ENCODE assay signal across 8 mouse cellular contexts in the genomic region with DNA sequence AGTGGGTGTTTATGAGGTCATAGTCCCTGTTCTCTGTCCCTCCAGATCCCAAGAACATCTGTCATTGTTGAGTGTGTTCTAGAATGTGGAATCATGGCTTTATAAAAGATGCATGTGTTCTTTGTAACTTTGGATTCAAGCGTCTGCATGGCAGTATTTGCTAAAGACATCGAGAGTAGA. TPM values are rescaled to one million over a fixed set of nuclear protein-coding genes. Genes with fewer than 3 reads are reported as not detected.
A peak's percentile ranks its signal among the peaks of the same experiment; 100 is the strongest.
DNase-seq lines count a peak whose midpoint lies in the region; ATAC-seq lines count a peak whose summit lies in the region.

A gene (plus strand): TSS at position 81 of the 180 bp plus-strand sequence.

- no peaks in the 10 kb centered on the region for H3K27me3 ChIP-seq in kidney, embryonic 14.5 days (ENCODE audit: control insufficient read depth, insufficient read depth, low read length)
- H3K27me3 ChIP-seq in embryonic facial prominence, embryonic 11.5 days (ENCODE audit: control insufficient read depth, insufficient read depth, low read length), result no peaks in the 10 kb centered on the region
- H3K27me3 ChIP-seq in hindbrain, embryonic 11.5 days (ENCODE audit: control insufficient read depth, insufficient read depth, low read length), result no peaks in the 10 kb centered on the region
- H3K27me3 ChIP-seq in midbrain, embryonic 13.5 days, result no peaks in the 10 kb centered on the region

- H3K4me3 ChIP-seq in kidney, embryonic 14.5 days (ENCODE audit: low read length), result peak within 1 kb of the TSS; percentile 55
- peak within 1 kb of the TSS; percentile 76 for H3K4me3 ChIP-seq in embryonic facial prominence, embryonic 11.5 days (ENCODE audit: low read depth, low read length)
- H3K4me3 ChIP-seq in hindbrain, embryonic 11.5 days (ENCODE audit: low read depth, low read length), result peak within 1 kb of the TSS; percentile 66
- peak within 1 kb of the TSS; percentile 83 for H3K4me3 ChIP-seq in midbrain, embryonic 13.5 days (replicated peaks)

- peak within 1 kb of the TSS; percentile 40 for H3K4me2 ChIP-seq in kidney, embryonic 14.5 days (replicated peaks; ENCODE audit: low read depth, low read length)
- H3K4me2 ChIP-seq in embryonic facial prominence, embryonic 11.5 days (ENCODE audit: low read depth, low read length), result peak within 1 kb of the TSS; percentile 64
- H3K4me2 ChIP-seq in hindbrain, embryonic 11.5 days (replicated peaks; ENCODE audit: low read depth, low read length), result peak within 1 kb of the TSS; percentile 51
- peak within 1 kb of the TSS; percentile 86 for H3K4me2 ChIP-seq in midbrain, embryonic 13.5 days (replicated peaks)

- H3K36me3 ChIP-seq in kidney, embryonic 14.5 days (ENCODE audit: control insufficient read depth, insufficient read depth, low read length), result peaks cover 14% of the 10 kb centered on the region; the same call in 1 of the 2 replicates
- H3K36me3 ChIP-seq in embryonic facial prominence, embryonic 11.5 days (replicated peaks; ENCODE audit: control insufficient read depth, insufficient read depth, low read depth, low read length), result no peaks in the 10 kb centered on the region
- no peaks in the 10 kb centered on the region for H3K36me3 ChIP-seq in hindbrain, embryonic 11.5 days (ENCODE audit: control insufficient read depth, insufficient read depth, low read length)
- peaks cover 3% of the 10 kb centered on the region; the same call in 1 of the 2 replicates for H3K36me3 ChIP-seq in midbrain, embryonic 13.5 days

- WGBS in kidney, embryonic 14.5 days, result 43% methylated on average over 2 of the region's 2 CpGs
- WGBS in embryonic facial prominence, embryonic 11.5 days, result 49% methylated on average over 2 of the region's 2 CpGs
- WGBS in hindbrain, embryonic 11.5 days, result 55% methylated on average over 2 of the region's 2 CpGs
- 51% methylated on average over 2 of the region's 2 CpGs for WGBS in midbrain, embryonic 13.5 days

- intact Hi-C loops in left cerebral cortex, postnatal 25 days (cut with DNase I), result no loop called here

- H3K4me1 ChIP-seq in kidney, embryonic 14.5 days (ENCODE audit: control insufficient read depth, insufficient read depth, low read length), result peaks cover 12% of the 10 kb centered on the region
- H3K4me1 ChIP-seq in embryonic facial prominence, embryonic 11.5 days (ENCODE audit: control insufficient read depth, insufficient read depth, low read length), result no peaks in the 10 kb centered on the region
- no peaks in the 10 kb centered on the region for H3K4me1 ChIP-seq in hindbrain, embryonic 11.5 days (replicated peaks; ENCODE audit: control insufficient read depth, insufficient read depth, low read length)
- peaks cover 22% of the 10 kb centered on the region for H3K4me1 ChIP-seq in midbrain, embryonic 13.5 days (replicated peaks)

- peak within 1 kb of the TSS; percentile 54 for H3K9ac ChIP-seq in kidney, embryonic 14.5 days (ENCODE audit: low read depth, low read length)
- H3K9ac ChIP-seq in embryonic facial prominence, embryonic 11.5 days (replicated peaks; ENCODE audit: low read length), result peak within 1 kb of the TSS; percentile 66
- peak within 1 kb of the TSS; percentile 58 for H3K9ac ChIP-seq in hindbrain, embryonic 11.5 days (ENCODE audit: low read depth, low read length)
- H3K9ac ChIP-seq in midbrain, embryonic 13.5 days (replicated peaks), result peak within 1 kb of the TSS; percentile 82

- peak within 1 kb of the TSS; percentile 62 for H3K27ac ChIP-seq in kidney, embryonic 14.5 days (ENCODE audit: low read depth, low read length)
- no peak within 1 kb of the TSS for H3K27ac ChIP-seq in embryonic facial prominence, embryonic 11.5 days (replicated peaks; ENCODE audit: low read depth, low read length)
- no peak within 1 kb of the TSS for H3K27ac ChIP-seq in hindbrain, embryonic 11.5 days (ENCODE audit: low read depth, low read length)
- H3K27ac ChIP-seq in midbrain, embryonic 13.5 days, result peak within 1 kb of the TSS; percentile 44; the same call in 1 of the 2 replicates

- H3K9me3 ChIP-seq in kidney, embryonic 14.5 days (ENCODE audit: control insufficient read depth, low read length), result no peaks in the 10 kb centered on the region
- H3K9me3 ChIP-seq in embryonic facial prominence, embryonic 11.5 days (replicated peaks; ENCODE audit: control insufficient read depth, low read length), result no peaks in the 10 kb centered on the region
- no peaks in the 10 kb centered on the region for H3K9me3 ChIP-seq in hindbrain, embryonic 11.5 days (ENCODE audit: control insufficient read depth, low read length)
- H3K9me3 ChIP-seq in midbrain, embryonic 13.5 days, result no peaks in the 10 kb centered on the region

- no peak for ATAC-seq in kidney, embryonic 14.5 days (ENCODE audit: low FRiP score, low TSS enrichment)
- ATAC-seq in embryonic facial prominence, embryonic 11.5 days (replicated peaks; ENCODE audit: insufficient number of reproducible peaks, low FRiP score, low TSS enrichment, low read depth), result no peak
- peak; percentile 31; the same call in 1 of the 2 replicates for ATAC-seq in hindbrain, embryonic 11.5 days (ENCODE audit: low FRiP score)
- ATAC-seq in midbrain, embryonic 13.5 days, result no peak

- DNase-seq in kidney, postnatal 4 days, result no peak
- no peak for DNase-seq in embryonic facial prominence, embryonic 11.5 days (ENCODE audit: low spot score)
- peak; percentile 4 for DNase-seq in hindbrain, embryonic 11.5 days (ENCODE audit: low spot score)
- no peak for DNase-seq in spleen, adult 12 weeks (ENCODE audit: low spot score)
- DNase-seq in left cerebral cortex, postnatal 25 days (ENCODE audit: low spot score in 2 of 2), result no peak
- DNase-seq in adrenal gland, adult (ENCODE audit: inconsistent age in 2 of 2, low spot score in 1 of 2), result no peak

RNA-seq across cellular contexts. Expression of the gene that starts here (rescaled TPM):
- polyA plus RNA-seq in kidney, embryonic 14.5 days (2014; fragmentation: Nextera tagmentation; extraction: Ambion mirVana), result 0.17 and 0.23 TPM in 2 replicates
- not detected in 2 replicates for polyA plus RNA-seq in embryonic facial prominence, embryonic 11.5 days (2014; fragmentation: Nextera tagmentation; extraction: Ambion mirVana)
- polyA plus RNA-seq in hindbrain, embryonic 11.5 days (2014; fragmentation: Nextera tagmentation; extraction: Ambion mirVana), result not detected in 2 replicates
- not detected in 2 replicates for polyA plus RNA-seq in midbrain, embryonic 13.5 days (2015; fragmentation: Nextera tagmentation; extraction: Ambion mirVana)
- total RNA-seq in left cerebral cortex, postnatal 25 days (2021), result not detected

Comparison
In these comparisons a context has a peak if more than half of its experiments do, and no peak if none do; other contexts are left out.
1. Peak in DNase-seq, ATAC-seq, H3K4me3 ChIP-seq, H3K9ac ChIP-seq and H3K4me2 ChIP-seq in hindbrain, embryonic 11.5 days; RNA of the gene not detected or under 1 TPM.
2. H3K27ac ChIP-seq: peak in kidney, embryonic 14.5 days (single experiment) and midbrain, embryonic 13.5 days (single experiment); none in embryonic facial prominence, embryonic 11.5 days (single experiment) and hindbrain, embryonic 11.5 days (single experiment).
3. Peak in every context shown above with its lines, with median percentiles within 50 percentile points of each other: H3K4me2 ChIP-seq, H3K4me3 ChIP-seq and H3K9ac ChIP-seq.